Mouse (Mus musculus) cortical plate, adult 2 months (tissue): Measurements from ENCODE around the gene Elf4.

Source experiments
- CTCF ChIP-seq: fragments of 200-500 bp; IDR thresholded peaks from 2 replicates; pipeline ENCODE4 v1.5.1; 2011; ENCODE audit warnings: mild to moderate bottlenecking, control low read depth, low read length; ENCODE audit not compliant: insufficient read depth; ENCODE audit errors: extremely low read depth
- POLR2A ChIP-seq: fragments of 200-500 bp; IDR thresholded peaks from 2 replicates; pipeline ENCODE4 v1.6.1; 2011; ENCODE audit warnings: mild to moderate bottlenecking, low read length, control low read depth; ENCODE audit not compliant: insufficient read depth; ENCODE audit errors: extremely low read depth

DNA sequence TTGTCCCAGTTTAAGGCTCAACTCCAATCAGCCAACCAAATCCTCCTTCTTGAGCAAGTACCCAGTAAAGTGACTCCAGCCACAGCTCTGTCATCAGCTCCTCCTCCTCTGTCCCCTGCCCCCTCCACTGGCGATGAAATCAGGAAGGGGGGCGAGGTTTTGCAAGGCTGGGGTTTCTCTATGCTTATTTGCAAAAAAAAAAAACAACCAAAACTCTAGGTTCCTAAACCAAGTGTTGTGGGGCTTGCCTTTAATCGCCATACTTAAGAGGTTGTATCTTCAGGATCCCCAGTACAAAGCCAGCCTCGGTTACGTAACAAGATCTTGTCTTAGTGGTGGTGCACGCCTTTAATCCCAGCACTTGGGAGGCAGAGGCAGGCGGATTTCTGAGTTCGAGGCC is 34.3 kb downstream of the Elf4 start:
- TF ChIP-seq CTCF, result no peak
- TF ChIP-seq POLR2A, result no peak
